Mouse (Mus musculus) ovary, postnatal 14 days (tissue): Measurements from ENCODE around the gene Appbp2.
"Not testable (repeated sequence)": the region's sequence is repeated elsewhere in the genome, so short reads cannot be mapped to it uniquely, and the experiment has no call there.

ENCODE experiments used
- DNase-seq: peaks from one replicate; pipeline ENCODE4 v3.0.0; 2022; ENCODE audit warnings: low spot score

Appbp2 gene

DNA sequence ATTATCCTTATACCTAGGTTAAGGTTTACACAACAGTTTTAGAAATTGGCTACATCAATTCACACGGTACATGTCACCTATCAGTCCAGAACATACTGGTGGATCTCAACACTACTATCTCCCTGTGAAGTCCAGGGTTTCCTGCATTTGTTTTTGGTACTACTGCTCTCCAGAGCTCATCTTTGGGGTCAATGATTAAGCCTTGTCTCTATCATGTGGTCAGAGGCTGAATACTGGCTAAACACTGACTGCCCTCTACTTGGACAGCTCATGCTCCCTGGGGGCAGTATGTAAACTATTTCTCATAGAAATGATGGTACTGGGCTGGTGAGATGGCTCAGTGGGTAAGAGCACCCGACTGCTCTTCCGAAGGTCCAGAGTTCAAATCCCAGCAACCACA lies 11.7 kb downstream of the Appbp2 start:
- DNase-seq = no peak

- DNase-seq = no peak
Measured at GRCm38 (mm10) chr11:85222561-85222960, 12.4 kb downstream of the Appbp2 start.

- no peak for DNase-seq
Measured at GRCm38 (mm10) chr11:85219014-85219413, 15.9 kb downstream of the Appbp2 start.

DNA sequence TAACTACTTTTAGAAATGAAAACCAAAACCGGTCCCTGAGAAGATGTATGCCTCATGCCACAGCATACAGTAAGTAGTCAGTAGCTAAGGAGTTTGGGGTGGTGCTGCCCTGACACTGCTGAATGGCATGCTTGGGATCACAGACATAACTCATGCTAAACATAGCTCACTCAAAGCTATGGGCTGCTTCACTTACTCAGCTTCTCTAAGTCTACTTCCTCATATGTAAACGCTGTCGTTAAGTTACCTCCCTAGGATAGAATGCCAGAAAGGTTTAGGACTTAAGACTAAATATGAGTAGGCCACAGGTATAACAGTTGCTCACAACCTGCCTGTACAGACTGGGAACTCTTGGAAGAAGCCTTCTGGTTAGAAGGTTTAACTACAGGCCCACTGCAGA lies 20.3 kb downstream of the Appbp2 start:
- no peak for DNase-seq

DNA sequence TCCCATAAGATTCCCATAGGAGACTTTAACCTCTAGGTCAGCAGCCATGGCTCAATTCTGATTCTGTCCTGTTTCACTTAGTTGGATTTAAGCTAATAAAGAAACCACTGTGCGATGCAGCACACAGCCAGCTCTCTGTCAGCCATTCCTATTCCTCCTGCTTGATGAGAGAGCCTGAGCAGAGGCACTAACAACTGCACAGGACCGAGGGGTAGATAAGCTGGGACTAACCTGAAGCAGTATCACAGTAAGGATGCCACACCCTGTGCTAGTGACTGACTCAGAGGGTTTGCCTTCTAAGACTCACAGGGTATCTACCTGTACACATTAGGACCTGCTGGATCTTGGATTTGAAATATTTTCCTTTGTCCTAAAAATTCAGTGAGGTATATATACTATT lies 21.7 kb downstream of the Appbp2 start:
- no peak for DNase-seq

- no peak for DNase-seq
Measured at GRCm38 (mm10) chr11:85211151-85211550, 23.8 kb downstream of the Appbp2 start.

- DNase-seq = no peak
Measured at GRCm38 (mm10) chr11:85206231-85206630, 28.7 kb downstream of the Appbp2 start.

DNA sequence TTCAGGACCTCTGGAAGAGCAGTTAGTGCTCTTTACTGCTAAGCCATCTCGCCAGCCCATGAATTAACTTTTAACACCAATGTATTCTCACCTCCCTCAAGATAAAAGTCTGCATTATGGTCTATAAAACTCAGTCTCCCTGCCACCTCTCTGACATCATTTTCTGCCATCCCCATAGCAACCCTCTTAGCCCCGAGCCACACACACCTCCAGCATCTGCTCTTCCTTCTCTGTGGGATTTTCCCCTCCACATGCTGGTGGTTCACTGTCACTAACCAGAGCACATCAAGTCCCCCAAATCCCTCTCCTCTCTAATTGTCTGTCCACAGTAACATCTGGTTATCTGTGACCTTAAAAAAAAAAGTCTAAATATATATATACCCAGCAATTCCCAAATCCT lies 36.0 kb downstream of the Appbp2 start:
- no peak for DNase-seq

DNA sequence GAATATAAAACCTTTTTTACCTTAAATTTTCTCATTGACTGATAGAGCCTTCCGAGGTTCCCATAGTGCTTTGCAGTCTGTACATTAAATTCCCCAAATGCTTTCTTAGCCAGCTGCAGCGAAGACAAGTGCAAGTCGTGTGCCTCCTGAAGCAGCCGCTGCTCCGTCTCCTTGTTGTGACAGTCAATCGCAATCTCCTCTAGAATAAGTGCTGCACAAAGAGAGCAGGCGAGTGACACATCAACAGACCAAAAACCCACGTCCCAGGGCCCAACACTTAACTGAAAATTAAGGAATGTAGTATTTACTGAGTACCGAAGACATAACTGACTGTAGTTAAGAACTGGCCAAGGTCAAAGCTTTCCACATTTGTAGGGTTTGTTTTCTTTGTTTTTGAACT lies 38.9 kb downstream of the Appbp2 start:
- no peak for DNase-seq

DNA sequence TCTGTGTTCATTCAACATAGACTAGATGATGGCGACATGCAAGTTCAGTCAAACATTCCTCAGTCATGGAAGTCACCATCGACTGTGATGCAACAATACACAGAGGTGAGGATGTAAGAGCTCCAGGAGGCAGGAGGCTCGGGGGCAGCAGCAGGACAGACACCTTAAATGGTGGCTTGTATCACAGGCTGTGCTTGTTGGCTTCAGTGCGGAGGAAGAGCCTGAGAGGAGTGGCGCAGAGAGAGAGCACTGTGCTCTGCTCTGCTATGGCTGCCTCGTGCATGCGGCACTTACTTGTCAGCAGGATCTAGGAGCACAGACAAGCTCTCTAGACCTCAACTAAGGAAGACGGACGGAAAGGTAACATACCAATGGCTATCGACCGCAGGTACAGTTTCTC lies 40.7 kb downstream of the Appbp2 start:
- DNase-seq = no peak

DNA sequence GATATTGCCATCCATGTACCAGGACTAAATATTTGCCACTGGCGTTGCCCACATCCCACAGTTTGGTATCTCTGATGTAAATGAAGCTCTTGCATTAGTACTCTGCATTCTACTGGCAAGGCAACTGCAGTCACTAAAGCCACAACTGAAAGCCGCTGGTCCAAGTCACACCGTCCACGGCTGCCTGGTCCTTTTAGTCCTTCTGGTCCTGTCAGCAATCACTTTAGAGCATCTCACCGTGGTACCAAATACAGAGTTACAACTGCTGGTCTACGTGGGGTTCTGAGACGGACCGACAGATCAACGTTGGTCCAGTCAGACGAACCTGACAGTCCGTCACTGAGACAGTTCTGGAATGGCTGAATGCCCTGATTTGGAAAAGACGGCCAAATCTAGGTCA lies 44.2 kb downstream of the Appbp2 start:
- no peak for DNase-seq

DNA sequence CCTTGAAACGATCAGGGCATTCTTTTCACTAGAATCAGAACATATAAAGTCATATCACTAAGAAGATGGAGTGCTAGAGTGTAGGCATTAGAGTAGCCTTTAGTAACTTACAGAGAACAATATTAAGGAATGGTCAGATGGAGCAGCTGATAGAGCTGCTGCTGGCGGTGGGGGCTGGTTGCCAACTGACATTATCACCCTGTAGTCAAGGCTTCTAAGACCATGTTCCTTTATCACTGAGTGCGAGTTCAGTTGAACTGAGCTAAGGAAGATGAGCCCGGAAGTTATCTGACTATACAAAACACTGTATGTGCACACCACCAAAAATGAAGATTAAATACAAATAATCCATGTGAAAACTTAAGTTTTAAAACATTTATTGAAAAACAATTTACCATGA lies 45.8 kb downstream of the Appbp2 start:
- DNase-seq = no peak

DNA sequence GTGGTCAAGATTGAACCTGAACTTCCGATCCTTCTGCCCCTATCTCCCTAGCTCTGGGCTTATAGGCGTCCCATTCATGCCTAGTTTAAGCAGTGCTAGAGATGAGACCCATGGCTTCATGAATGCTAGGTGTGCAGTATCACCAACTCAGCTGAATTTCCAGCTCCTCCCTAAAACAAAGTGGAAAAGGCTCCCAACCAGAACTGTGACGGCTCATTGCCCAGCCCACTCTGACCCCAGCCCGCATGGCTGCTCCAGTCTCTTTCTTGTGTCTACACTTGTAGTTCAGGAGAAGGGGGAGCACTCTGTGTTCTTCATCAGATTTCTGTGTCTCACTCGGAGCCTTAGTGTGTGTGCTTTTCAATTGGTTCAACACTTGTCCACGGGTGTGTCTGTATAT lies 50.1 kb downstream of the Appbp2 start:
- DNase-seq = no peak

GRCm38 (mm10) chr11:85184082-85184481 lies 50.8 kb downstream of the Appbp2 start:
- DNase-seq = peak; percentile 21

- peak; percentile 13 for DNase-seq
Measured at GRCm38 (mm10) chr11:85183284-85183779, 51.6 kb downstream of the Appbp2 start.

DNA sequence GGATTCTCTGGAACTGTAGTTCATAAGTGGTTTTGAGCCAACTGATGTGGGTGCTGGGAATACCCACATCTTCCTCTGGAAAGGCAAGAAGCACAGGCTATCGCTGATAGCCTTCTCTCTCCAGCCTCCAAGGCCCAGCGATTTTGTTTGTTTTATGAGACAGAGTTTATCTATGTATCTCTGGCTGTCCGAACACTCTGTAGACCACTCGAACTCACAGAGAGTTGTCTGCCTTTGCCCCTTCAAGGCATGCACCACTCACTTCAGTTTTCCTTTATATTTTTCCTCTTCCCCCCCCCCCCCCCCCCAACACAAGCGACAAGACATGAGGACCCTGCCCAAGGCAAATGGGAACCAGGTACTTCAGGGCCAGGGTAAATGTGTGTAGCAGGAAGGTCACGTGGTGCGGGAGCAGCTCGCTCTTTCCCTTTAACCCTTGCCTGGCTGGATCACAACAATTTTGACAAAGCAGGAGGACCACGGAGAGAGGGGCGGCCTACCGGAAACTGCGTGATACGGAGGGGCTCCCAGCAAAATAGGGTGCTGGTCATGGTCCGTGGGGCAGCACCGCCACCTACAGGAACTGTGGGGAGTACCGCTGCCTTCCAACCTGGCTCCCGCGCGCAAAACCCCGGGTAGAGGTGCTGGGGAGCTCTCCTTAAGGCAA lies 52.2 kb downstream of the Appbp2 start:
- peak; percentile 56 for DNase-seq

- DNase-seq = no peak
Measured at GRCm38 (mm10) chr11:85178413-85178812, 56.5 kb downstream of the Appbp2 start.

- no peak for DNase-seq
Measured at GRCm38 (mm10) chr11:85177761-85178160, 57.2 kb downstream of the Appbp2 start.

- DNase-seq = no peak
Measured at GRCm38 (mm10) chr11:85175941-85176340, 59.0 kb downstream of the Appbp2 start.

- DNase-seq = no peak
Measured at GRCm38 (mm10) chr11:85170833-85171232, 64.1 kb downstream of the Appbp2 start.

DNA sequence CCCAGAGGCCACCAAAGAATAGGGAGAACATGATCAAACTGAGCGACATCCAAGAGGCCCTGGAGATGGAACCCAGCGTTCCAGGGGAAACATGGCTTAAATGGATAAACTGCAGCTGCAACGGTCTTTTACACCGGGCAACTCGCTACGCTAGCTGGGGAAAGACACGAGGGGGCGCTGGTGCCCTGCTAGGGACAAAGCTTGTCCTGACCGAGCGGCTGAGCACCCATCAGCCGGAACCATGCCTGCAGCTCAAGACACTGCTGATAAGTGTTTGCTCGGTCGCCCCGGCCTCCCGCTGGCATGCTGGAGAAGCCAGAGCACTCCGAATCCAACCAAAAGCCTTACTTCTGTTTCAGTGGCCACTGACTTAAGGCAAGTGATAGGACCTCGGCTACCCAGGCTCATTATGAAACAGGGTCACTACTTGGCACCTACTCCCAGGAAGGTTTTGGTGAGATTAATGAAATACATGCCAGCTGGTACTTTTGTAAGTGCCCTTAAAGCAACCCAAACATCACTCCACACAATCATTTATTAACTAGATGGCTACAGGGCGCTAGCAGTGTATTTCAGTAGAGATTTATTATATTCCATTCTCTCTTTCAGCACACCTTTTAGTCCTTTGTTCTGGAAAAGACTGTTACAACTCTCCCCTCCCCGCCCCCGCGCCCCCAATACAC lies 64.7 kb downstream of the Appbp2 start, which contains the start of gene 1700125H20Rik:
TSS of gene 1700125H20Rik (plus strand) at position 347 of the 683 bp plus-strand sequence.
- DNase-seq = peak; percentile 90

DNA sequence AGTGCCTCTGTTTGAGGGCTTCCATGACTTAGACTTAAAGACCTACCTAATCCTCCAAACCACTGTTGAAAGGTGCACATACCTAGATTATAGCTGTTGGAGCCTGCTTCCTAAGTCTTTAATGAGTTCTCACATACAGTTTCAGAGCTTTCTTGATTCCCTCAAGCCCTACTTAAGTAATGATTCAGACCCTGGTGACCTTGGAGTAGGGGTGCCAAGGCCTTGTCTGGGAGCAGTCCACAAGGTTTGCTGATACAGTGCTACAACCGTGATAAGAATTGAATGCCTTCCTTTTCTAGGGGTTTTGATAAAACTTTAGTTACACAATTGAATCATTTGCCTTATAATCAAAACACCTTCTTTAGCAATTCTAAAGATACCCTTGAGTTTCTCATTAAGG lies 67.4 kb downstream of the Appbp2 start:
- no peak for DNase-seq

DNA sequence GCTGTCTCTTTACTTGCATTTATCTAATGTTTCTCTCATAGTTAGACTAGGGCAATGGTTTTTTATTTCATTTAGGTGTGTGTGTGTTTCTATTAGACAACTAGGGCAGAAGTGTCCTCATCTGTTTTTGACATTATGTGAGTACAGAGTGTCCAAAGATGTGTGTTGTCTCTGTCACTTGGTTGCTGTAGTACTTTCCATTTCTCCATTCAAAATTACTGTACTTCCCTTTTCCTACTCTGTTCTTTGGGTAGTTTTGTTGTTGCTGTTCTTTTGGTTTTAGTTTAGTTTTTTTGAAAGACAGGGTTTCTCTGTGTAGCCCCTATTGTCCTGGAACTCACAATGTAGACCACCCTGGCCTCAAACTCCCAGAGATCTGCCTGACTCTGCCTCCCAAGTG lies 70.6 kb downstream of the Appbp2 start:
- DNase-seq = no peak

DNA sequence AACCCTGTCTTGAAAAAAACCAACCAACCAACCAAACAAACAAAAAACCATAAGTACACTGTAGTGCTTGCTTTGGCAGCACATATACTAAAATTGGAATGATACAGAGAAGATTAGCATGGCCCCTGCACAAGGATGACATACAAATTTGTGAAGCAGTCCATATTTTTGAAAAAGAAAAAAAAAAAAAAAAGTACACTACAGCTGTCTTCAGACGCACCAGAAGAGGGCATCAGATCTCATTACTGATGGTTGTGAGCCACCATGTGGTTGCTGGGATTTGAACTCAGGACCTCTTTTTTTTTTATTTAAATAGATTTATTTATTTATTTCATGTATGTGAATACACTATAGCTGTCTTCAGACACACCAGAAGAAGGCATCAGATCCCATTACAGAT lies 71.9 kb downstream of the Appbp2 start:
- not testable (repeated sequence) for DNase-seq
